ENCODE assay signal across 8 mouse cellular contexts in the genomic region with DNA sequence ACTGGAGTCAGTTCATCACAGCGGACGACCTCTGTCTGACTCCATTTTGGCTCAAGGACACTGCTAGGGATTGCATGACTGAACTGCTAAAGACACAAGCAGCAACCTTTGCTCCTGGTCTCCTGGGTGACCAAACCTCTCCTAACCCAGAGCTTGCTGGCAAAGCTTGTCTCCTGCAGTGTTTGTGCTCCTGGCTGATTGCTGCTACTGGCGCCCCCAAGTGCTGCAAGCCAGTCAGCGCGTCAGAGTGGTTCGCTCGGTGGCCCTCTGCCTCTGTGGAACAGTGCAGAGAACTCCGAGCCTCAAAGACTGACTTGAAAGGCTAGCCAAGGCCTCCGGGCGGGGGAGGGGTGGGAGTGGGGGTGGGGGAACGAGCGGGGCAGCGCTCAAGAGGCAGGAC. TPM values are rescaled to one million over a fixed set of nuclear protein-coding genes. Genes with fewer than 3 reads are reported as not detected.
DNase-seq lines count a peak whose midpoint lies in the region; ATAC-seq lines count a peak whose summit lies in the region.

No protein-coding gene starts in this region.

- H3K27me3 ChIP-seq in hindbrain, embryonic 15.5 days: peaks cover 26% of the 10 kb centered on the region
- peaks cover 33% of the 10 kb centered on the region for H3K27me3 ChIP-seq in lung, embryonic 15.5 days

- ATAC-seq in frontal cortex, adult (ENCODE audit: low TSS enrichment): peak; percentile 86
- ATAC-seq in hindbrain, embryonic 15.5 days (ENCODE audit: low FRiP score, low read depth): peak; percentile 70
- peak; percentile 79; the same call in 1 of the 2 replicates for ATAC-seq in lung, embryonic 15.5 days (ENCODE audit: borderline replicate concordance, extremely low read depth, low FRiP score, low TSS enrichment)

- no peaks in the 10 kb centered on the region for H3K36me3 ChIP-seq in hindbrain, embryonic 15.5 days
- H3K36me3 ChIP-seq in lung, embryonic 15.5 days: no peaks in the 10 kb centered on the region

- DNase-seq in ES-CJ7 (ENCODE audit: low read depth, low spot score): peak; percentile 79
- DNase-seq in cerebellum, adult 8-10 months: peak; percentile 6
- peak; percentile 47 to 62 for DNase-seq in layer of hippocampus, postnatal 25 days (ENCODE audit: extremely low spot score in 1 of 2, low spot score in 1 of 2)
- DNase-seq in right cerebral cortex, adult 18-20 months: peak; percentile 45
- DNase-seq in thymus, adult 18-20 months: no peak

- peak overlapping the region; percentile 100 for H3K4me2 ChIP-seq in hindbrain, embryonic 15.5 days
- H3K4me2 ChIP-seq in lung, embryonic 15.5 days: peak overlapping the region; percentile 93

- WGBS in hindbrain, embryonic 15.5 days: 6% methylated on average over 13 of the region's 13 CpGs
- 3% methylated on average over 13 of the region's 13 CpGs for WGBS in lung, embryonic 15.5 days

- H3K9me3 ChIP-seq in hindbrain, embryonic 15.5 days: no peaks in the 10 kb centered on the region
- no peaks in the 10 kb centered on the region for H3K9me3 ChIP-seq in lung, embryonic 15.5 days

- no peak overlapping the region for H3K9ac ChIP-seq in hindbrain, embryonic 15.5 days
- H3K9ac ChIP-seq in lung, embryonic 15.5 days: no peak overlapping the region

- H3K27ac ChIP-seq in hindbrain, embryonic 15.5 days (replicated peaks): no peak overlapping the region
- H3K27ac ChIP-seq in lung, embryonic 15.5 days: no peak overlapping the region

- H3K4me3 ChIP-seq in hindbrain, embryonic 15.5 days: peak overlapping the region; percentile 52
- peak overlapping the region; percentile 43 for H3K4me3 ChIP-seq in lung, embryonic 15.5 days

- peaks cover 41% of the 10 kb centered on the region for H3K4me1 ChIP-seq in hindbrain, embryonic 15.5 days (replicated peaks)
- H3K4me1 ChIP-seq in lung, embryonic 15.5 days: peaks cover 34% of the 10 kb centered on the region

RNA-seq across cellular contexts. Expression of a gene that starts 1.1 kb away (rescaled TPM):
- 1.6 and 2.3 TPM in 2 replicates for polyA plus RNA-seq in hindbrain, embryonic 15.5 days (2015; fragmentation: Nextera tagmentation; extraction: Ambion mirVana)
- total RNA-seq in layer of hippocampus, postnatal 25 days (2021): under 1 TPM; 0.22 to 0.45 TPM
- 2.5 TPM in 2 replicates for polyA plus RNA-seq in lung, embryonic 15.5 days (2015; fragmentation: Nextera tagmentation; extraction: Ambion mirVana)

Comparison
In these comparisons a context has a peak if more than half of its experiments do, and no peak if none do; other contexts are left out.
1. DNase-seq: peak in ES-CJ7 (single experiment), cerebellum, adult 8-10 months (single experiment), layer of hippocampus, postnatal 25 days (2 of 2) and right cerebral cortex, adult 18-20 months (single experiment); none in thymus, adult 18-20 months (0 of 2).
2. Peak in every context shown above with its lines, with median percentiles within 50 percentile points of each other: ATAC-seq.